Mouse (Mus musculus) forebrain, embryonic 12.5 days (tissue): Measurements from ENCODE around the gene Pramel5. TPM values are rescaled to one million over a fixed set of nuclear protein-coding genes. Genes with fewer than 3 reads are reported as not detected.
"Not testable (repeated sequence)": the region's sequence is repeated elsewhere in the genome, so short reads cannot be mapped to it uniquely, and the experiment has no call there.

Experiments
- ATAC-seq: fragments of 200-750 bp; cut with Nextera tagmentation; 2 replicates; pipeline ENCODE4 v1.8.0; 2017; ENCODE audit warnings: moderate TSS enrichment; ENCODE audit not compliant: low FRiP score
- H3K27ac ChIP-seq: fragments of 300-500 bp; sonication (generic); 2 replicates; pipeline ENCODE4 v1.5.1; 2016; ENCODE audit warnings: mild to moderate bottlenecking
- H3K27me3 ChIP-seq: fragments of 300-500 bp; sonication (generic); 2 replicates; pipeline ENCODE4 v1.6.1; 2016; ENCODE audit warnings: mild to moderate bottlenecking
- H3K36me3 ChIP-seq: fragments of 300-500 bp; sonication (generic); replicated peaks from 2 replicates; pipeline ENCODE4 v1.6.1; 2016; ENCODE audit warnings: mild to moderate bottlenecking
- H3K4me1 ChIP-seq: fragments of 300-500 bp; sonication (generic); 2 replicates; pipeline ENCODE4 v1.6.1; 2016
- H3K4me2 ChIP-seq: fragments of 300-500 bp; sonication (generic); 2 replicates; pipeline ENCODE4 v1.6.1; 2016; ENCODE audit warnings: mild to moderate bottlenecking, moderate library complexity
- H3K4me3 ChIP-seq: fragments of 300-500 bp; sonication (generic); replicated peaks from 2 replicates; pipeline ENCODE4 v1.5.1; 2016; ENCODE audit warnings: mild to moderate bottlenecking
- H3K9ac ChIP-seq: fragments of 300-500 bp; sonication (generic); 2 replicates; pipeline ENCODE4 v1.6.1; 2016; ENCODE audit warnings: mild to moderate bottlenecking
- H3K9me3 ChIP-seq: fragments of 300-500 bp; sonication (generic); 2 replicates; pipeline ENCODE4 v1.6.1; 2016
- whole genome bisulfite sequencing: fragments of 180-500 bp; shearing (Covaris S2); methylation state at CpG from one replicate; pipeline ENCODE4 v1.1.7; 2016; 5-methylcytosine and 5-hydroxymethylcytosine counted together
- polyA plus RNA-seq: library from polyadenylated mRNA; unstranded; fragments of >200 nt; fragmentation: Nextera tagmentation; extraction: Ambion mirVana; gene quantifications from 2 replicates; pipeline ENCODE4 v1.2.1, GENCODE M21; 2016

The Pramel5 gene
- polyA plus RNA-seq = not detected in 2 replicates

- peaks cover 29% of the 10 kb centered on the region for H3K9me3 ChIP-seq
- H3K27ac ChIP-seq, H3K4me1 ChIP-seq, H3K27me3 ChIP-seq, H3K4me3 ChIP-seq, H3K4me2 ChIP-seq, ATAC-seq, H3K9ac ChIP-seq, H3K36me3 ChIP-seq: not testable (repeated sequence)
- 91% methylated on average over 1 of the region's 1 CpGs for WGBS
Observed at GRCm38 (mm10) chr4:144280388-144280787, at the start of gene Pramel5. Pramel5 (minus strand) TSS chr4:144280488.

DNA sequence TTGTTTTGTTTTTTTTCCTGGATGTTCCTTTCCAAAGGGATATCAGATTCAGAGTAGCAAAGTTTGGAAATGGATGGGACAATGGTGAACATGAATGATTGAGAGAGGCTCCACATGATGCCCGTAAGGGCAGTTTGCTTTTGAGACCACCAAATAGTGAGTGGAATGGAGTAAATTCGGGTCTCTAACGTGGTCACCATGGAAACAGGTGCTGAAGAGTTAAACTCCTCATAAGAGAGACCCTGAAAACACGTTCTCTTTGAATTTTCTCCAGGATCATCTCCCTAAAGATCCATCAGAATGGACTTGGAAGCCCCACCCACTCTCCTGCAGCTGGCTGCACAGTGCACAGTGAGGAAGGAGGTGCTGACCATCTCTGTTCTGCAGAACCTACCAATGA, 49.7 kb upstream of the Pramel5 start, which contains the start of gene Gm13128:
Gene Gm13128, plus strand, starts transcription at position 301 of the 400 bp plus-strand sequence.
- 69% methylated on average over 4 of the region's 4 CpGs for WGBS
- H3K27me3 ChIP-seq, ATAC-seq, H3K4me1 ChIP-seq, H3K27ac ChIP-seq, H3K9ac ChIP-seq, H3K9me3 ChIP-seq, H3K4me3 ChIP-seq, H3K36me3 ChIP-seq, H3K4me2 ChIP-seq: not testable (repeated sequence)

DNA sequence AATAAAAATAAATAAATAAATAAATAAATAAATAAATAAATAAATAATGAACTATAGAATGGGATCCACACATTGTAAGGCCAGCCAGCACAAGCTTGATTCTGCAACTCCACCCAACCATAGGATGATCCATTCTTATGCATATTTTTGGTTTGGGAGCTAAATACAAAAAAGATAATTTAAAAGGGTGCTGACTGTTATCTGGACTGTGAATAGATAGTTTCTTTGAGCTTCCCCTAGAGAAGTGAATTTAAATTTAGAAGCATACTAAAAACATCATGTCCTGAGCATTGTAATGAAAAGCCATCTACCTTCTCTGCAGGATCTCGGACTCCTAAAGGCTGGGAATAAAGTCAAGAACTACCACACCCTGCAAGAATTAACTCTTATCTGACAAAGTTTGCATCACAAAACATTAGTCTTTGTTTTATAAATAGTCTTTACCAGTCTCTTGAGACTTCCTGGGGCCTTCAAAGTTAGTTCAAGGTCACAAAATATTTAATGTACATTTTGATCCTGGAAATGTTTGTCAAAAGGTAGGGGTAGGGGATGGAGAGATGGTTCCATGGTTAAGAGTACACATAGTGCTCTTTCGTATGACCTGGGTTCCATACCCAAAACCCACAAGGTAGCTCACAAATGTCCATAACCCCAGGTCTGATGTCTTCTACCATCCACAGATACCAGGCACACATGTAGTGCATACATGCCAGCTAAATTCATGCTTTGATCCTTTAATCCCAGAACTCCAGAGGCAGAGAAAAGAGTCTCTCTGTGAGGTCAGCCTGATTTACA, 32.6 kb upstream of the Pramel5 start:
- not testable (repeated sequence) for H3K4me2 ChIP-seq, H3K9ac ChIP-seq, ATAC-seq, H3K4me1 ChIP-seq, H3K9me3 ChIP-seq, H3K4me3 ChIP-seq, H3K27me3 ChIP-seq, H3K27ac ChIP-seq, H3K36me3 ChIP-seq
- WGBS = 75% methylated on average over 2 of the region's 2 CpGs

GRCm38 (mm10) chr4:144299414-144299813, 19.1 kb upstream of the Pramel5 start:
- WGBS = 79% methylated on average over 1 of the region's 1 CpGs
- not testable (repeated sequence) for H3K36me3 ChIP-seq, ATAC-seq, H3K4me3 ChIP-seq, H3K9me3 ChIP-seq, H3K4me1 ChIP-seq, H3K27me3 ChIP-seq, H3K27ac ChIP-seq, H3K4me2 ChIP-seq, H3K9ac ChIP-seq

- not testable (repeated sequence) for H3K27me3 ChIP-seq, H3K27ac ChIP-seq, ATAC-seq, H3K4me1 ChIP-seq, H3K9ac ChIP-seq, H3K4me3 ChIP-seq, H3K36me3 ChIP-seq, H3K4me2 ChIP-seq
- peaks cover 12% of the 10 kb centered on the region; the same call in 1 of the 2 replicates for H3K9me3 ChIP-seq
Observed at GRCm38 (mm10) chr4:144254768-144255167, 25.5 kb downstream of the Pramel5 start.

Other genes with a start within 250 kb of the Pramel5 start
- not detected in 2 replicates for gene Pramel4, start 221.4 kb downstream of the Pramel5 start, polyA plus RNA-seq
- gene Gm13102, start 174.0 kb downstream of the Pramel5 start, polyA plus RNA-seq = not detected in 2 replicates
- gene Oog3, start 117.8 kb downstream of the Pramel5 start, polyA plus RNA-seq = not detected in 2 replicates
- gene Oog2, start 89.8 kb downstream of the Pramel5 start, polyA plus RNA-seq = not detected in 2 replicates
- not detected in 2 replicates for gene C87977, start 67.2 kb downstream of the Pramel5 start, polyA plus RNA-seq
- gene Gm13128, start 49.8 kb upstream of the Pramel5 start, polyA plus RNA-seq = not detected in 2 replicates
- not detected in 2 replicates for gene Gm13119, start 77.5 kb upstream of the Pramel5 start, polyA plus RNA-seq
- gene Pramef20, start 97.4 kb upstream of the Pramel5 start, polyA plus RNA-seq = not detected in 2 replicates
- not detected in 2 replicates for gene Pramef12, start 128.0 kb upstream of the Pramel5 start, polyA plus RNA-seq
- not detected in 2 replicates for gene 1700012P22Rik, start 158.3 kb upstream of the Pramel5 start, polyA plus RNA-seq
- gene Gm9944, start 172.8 kb upstream of the Pramel5 start, polyA plus RNA-seq = not detected in 2 replicates
- not detected in 2 replicates for gene Aadacl3, start 183.3 kb upstream of the Pramel5 start, polyA plus RNA-seq
- gene 9430007A20Rik, start 239.3 kb upstream of the Pramel5 start, polyA plus RNA-seq = not detected in 2 replicates